In genomic region chr1:157595165-157595564, GRCm38 (mm10) we compare ENCODE assay signal across 30 mouse cellular contexts.
DNase-seq lines count a peak whose midpoint lies in the region; ATAC-seq lines count a peak whose summit lies in the region.
"Had no signal": no experiment of that assay in that cellular context is flagged by ENCODE, and none has a peak within 500 bp of the region (broad histone marks: within the 10 kb centered on the region; RNA-seq: fewer than 3 reads in every experiment).

No protein-coding gene starts in this region.

- 0 out of 2 replicates have a peak, but pooled peaks cover 4% of the 10 kb centered on the region for H3K4me1 ChIP-seq in midbrain, embryonic 11.5 days (ENCODE audit: control insufficient read depth, insufficient read depth, low read length)
- H3K4me1 ChIP-seq in midbrain, embryonic 16.5 days (ENCODE audit: control insufficient read depth, insufficient read depth, low read length): peaks cover 4% of the 10 kb centered on the region; the same call in 1 of the 2 replicates
- H3K4me1 ChIP-seq in midbrain, embryonic 14.5 days (ENCODE audit: control insufficient read depth, insufficient read depth, low read length): peaks cover 6% of the 10 kb centered on the region; the same call in 1 of the 2 replicates
- H3K4me1 ChIP-seq: embryonic facial prominence, embryonic 10.5 days; embryonic facial prominence, embryonic 13.5 days; heart, embryonic 12.5 days; heart, embryonic 15.5 days; hindbrain, embryonic 12.5 days; hindbrain, embryonic 15.5 days had no signal

- no peak overlapping the region for H3K4me3 ChIP-seq in midbrain, embryonic 11.5 days (ENCODE audit: low read depth, low read length)
- no peak overlapping the region for H3K4me3 ChIP-seq in midbrain, embryonic 16.5 days (ENCODE audit: low read depth, low read length)
- H3K4me3 ChIP-seq in midbrain, embryonic 14.5 days (replicated peaks; ENCODE audit: low read depth, low read length): no peak overlapping the region
- H3K4me3 ChIP-seq: embryonic facial prominence, embryonic 10.5 days; embryonic facial prominence, embryonic 13.5 days; erythroblast, embryonic 14.5 days; forebrain, embryonic 12.5 days; forebrain, embryonic 15.5 days; heart, embryonic 12.5 days; heart, embryonic 15.5 days; hindbrain, embryonic 12.5 days; hindbrain, embryonic 15.5 days had no signal

- peak; percentile 73 for DNase-seq in midbrain, embryonic 11.5 days (ENCODE audit: low spot score, missing footprints)
- DNase-seq in midbrain, embryonic 14.5 days: peak; percentile 60
- DNase-seq in retina, adult 2 months (ENCODE audit: low read depth, low spot score): peak; percentile 16
- DNase-seq in retina, postnatal 7 days (ENCODE audit: low read depth, low spot score): peak; percentile 51
- no peak for DNase-seq in heart, postnatal 4 days
- DNase-seq in neural tube, embryonic 10.5 days (ENCODE audit: extremely low spot score, low spot score): no peak
- DNase-seq: adrenal gland, postnatal 10 days; adrenal gland, postnatal 36 days; B cell, adult 2 months; cerebellum, adult 11 months; cerebellum, adult 2 months; cerebellum, adult 9-11 months; cerebellum, postnatal 36 days; embryo, embryonic 11 days; gastrocnemius, postnatal 36 days; heart, postnatal 10 days; heart, postnatal 36 days had no signal

- H3K27ac ChIP-seq in midbrain, embryonic 11.5 days (ENCODE audit: low read depth, low read length): no peak overlapping the region
- H3K27ac ChIP-seq in midbrain, embryonic 16.5 days (ENCODE audit: low read length): no peak overlapping the region
- no peak overlapping the region for H3K27ac ChIP-seq in midbrain, embryonic 14.5 days (replicated peaks; ENCODE audit: low read depth, low read length)
- H3K27ac ChIP-seq: embryonic facial prominence, embryonic 10.5 days; embryonic facial prominence, embryonic 13.5 days; forebrain, embryonic 12.5 days; forebrain, embryonic 15.5 days; heart, embryonic 15.5 days; hindbrain, embryonic 12.5 days; hindbrain, embryonic 15.5 days had no signal

- H3K9ac ChIP-seq in midbrain, embryonic 11.5 days (ENCODE audit: low read length): no peak overlapping the region
- no peak overlapping the region for H3K9ac ChIP-seq in midbrain, embryonic 16.5 days (ENCODE audit: low read depth, low read length)
- H3K9ac ChIP-seq in midbrain, embryonic 14.5 days (replicated peaks; ENCODE audit: low read length): no peak overlapping the region
- H3K9ac ChIP-seq: embryonic facial prominence, embryonic 13.5 days; forebrain, embryonic 12.5 days; forebrain, embryonic 15.5 days; heart, embryonic 12.5 days; heart, embryonic 15.5 days; hindbrain, embryonic 12.5 days; hindbrain, embryonic 15.5 days had no signal

- H3K27me3 ChIP-seq in midbrain, embryonic 11.5 days (ENCODE audit: control insufficient read depth, insufficient read depth, low read length): no peaks in the 10 kb centered on the region
- H3K27me3 ChIP-seq in midbrain, embryonic 16.5 days (ENCODE audit: control insufficient read depth, insufficient read depth, low read depth, low read length): no peaks in the 10 kb centered on the region
- H3K27me3 ChIP-seq in midbrain, embryonic 14.5 days (ENCODE audit: control insufficient read depth, insufficient read depth, low read length): no peaks in the 10 kb centered on the region
- H3K27me3 ChIP-seq: CH12.LX; embryonic facial prominence, embryonic 13.5 days; forebrain, embryonic 12.5 days; forebrain, embryonic 15.5 days; heart, embryonic 12.5 days; heart, embryonic 15.5 days; hindbrain, embryonic 12.5 days; hindbrain, embryonic 15.5 days had no signal

- H3K36me3 ChIP-seq in midbrain, embryonic 11.5 days (ENCODE audit: control insufficient read depth, insufficient read depth, low read length): no peaks in the 10 kb centered on the region
- no peaks in the 10 kb centered on the region for H3K36me3 ChIP-seq in midbrain, embryonic 16.5 days (ENCODE audit: control insufficient read depth, insufficient read depth, low read length)
- no peaks in the 10 kb centered on the region for H3K36me3 ChIP-seq in midbrain, embryonic 14.5 days (ENCODE audit: control insufficient read depth, insufficient read depth, low read length)
- H3K36me3 ChIP-seq: embryonic facial prominence, embryonic 10.5 days; embryonic facial prominence, embryonic 13.5 days; forebrain, embryonic 12.5 days; forebrain, embryonic 15.5 days; G1E; heart, embryonic 12.5 days; heart, embryonic 15.5 days; hindbrain, embryonic 12.5 days; hindbrain, embryonic 15.5 days had no signal

- no peaks in the 10 kb centered on the region for H3K9me3 ChIP-seq in midbrain, embryonic 11.5 days (ENCODE audit: control insufficient read depth, low read length)
- H3K9me3 ChIP-seq in midbrain, embryonic 16.5 days (replicated peaks; ENCODE audit: control insufficient read depth, low read length, poor library complexity, severe bottlenecking): no peaks in the 10 kb centered on the region
- no peaks in the 10 kb centered on the region for H3K9me3 ChIP-seq in midbrain, embryonic 14.5 days (ENCODE audit: control insufficient read depth, low read length)
- H3K9me3 ChIP-seq: embryonic facial prominence, embryonic 10.5 days; embryonic facial prominence, embryonic 13.5 days; forebrain, embryonic 12.5 days; forebrain, embryonic 15.5 days; G1E; heart, embryonic 12.5 days; heart, embryonic 15.5 days; hindbrain, embryonic 12.5 days; hindbrain, embryonic 15.5 days had no signal

- ATAC-seq in midbrain, embryonic 11.5 days (ENCODE audit: low FRiP score): no peak
- ATAC-seq in midbrain, embryonic 16.5 days: no peak
- no peak; the same call in 1 of the 2 replicates for ATAC-seq in midbrain, embryonic 14.5 days (ENCODE audit: low FRiP score, low TSS enrichment)
- ATAC-seq: forebrain, embryonic 15.5 days; Patski had no signal

- no peak overlapping the region for H3K4me2 ChIP-seq in midbrain, embryonic 11.5 days
- H3K4me2 ChIP-seq in midbrain, embryonic 16.5 days (ENCODE audit: low read length): no peak overlapping the region
- H3K4me2 ChIP-seq in midbrain, embryonic 14.5 days (ENCODE audit: low read length): no peak overlapping the region
- H3K4me2 ChIP-seq: embryonic facial prominence, embryonic 13.5 days; forebrain, embryonic 12.5 days; forebrain, embryonic 15.5 days; heart, embryonic 12.5 days; heart, embryonic 15.5 days; hindbrain, embryonic 12.5 days; hindbrain, embryonic 15.5 days had no signal

- 60% methylated on average over 9 of the region's 9 CpGs for WGBS in midbrain, embryonic 11.5 days
- WGBS in midbrain, embryonic 16.5 days: 39% methylated on average over 9 of the region's 9 CpGs
- WGBS in midbrain, embryonic 14.5 days: 24% methylated on average over 9 of the region's 9 CpGs

Comparison
In these comparisons a context has a peak if more than half of its experiments do, and no peak if none do; other contexts are left out.
1. DNase-seq: peak in midbrain, embryonic 11.5 days (single experiment), midbrain, embryonic 14.5 days (single experiment), retina, adult 2 months (single experiment) and retina, postnatal 7 days (single experiment); none in heart, postnatal 4 days (single experiment) and neural tube, embryonic 10.5 days (single experiment).